In genomic region chr19:55825951-55826507, GRCm38 (mm10) we compare ENCODE assay signal across 13 mouse cellular contexts.
DNase-seq lines count a peak whose midpoint lies in the region; ATAC-seq lines count a peak whose summit lies in the region.
"Had no signal": no experiment of that assay in that cellular context is flagged by ENCODE, and none has a peak within 500 bp of the region (broad histone marks: within the 10 kb centered on the region; RNA-seq: fewer than 3 reads in every experiment).

No protein-coding gene starts in this region.

- H3K9me3 ChIP-seq in hindbrain, embryonic 13.5 days, result no peaks in the 10 kb centered on the region
- H3K9me3 ChIP-seq in hindbrain, embryonic 11.5 days (ENCODE audit: control insufficient read depth, low read length), result no peaks in the 10 kb centered on the region
- H3K9me3 ChIP-seq in midbrain, embryonic 16.5 days (replicated peaks; ENCODE audit: control insufficient read depth, low read length, poor library complexity, severe bottlenecking), result no peaks in the 10 kb centered on the region
- H3K9me3 ChIP-seq in midbrain, embryonic 11.5 days (ENCODE audit: control insufficient read depth, low read length), result no peaks in the 10 kb centered on the region
- H3K9me3 ChIP-seq in forebrain, embryonic 16.5 days (ENCODE audit: control insufficient read depth, low read length), result no peaks in the 10 kb centered on the region
- no peaks in the 10 kb centered on the region for H3K9me3 ChIP-seq in stomach, embryonic 16.5 days (replicated peaks; ENCODE audit: control insufficient read depth, low read length)

- no peak overlapping the region for H3K4me3 ChIP-seq in hindbrain, embryonic 13.5 days
- no peak overlapping the region for H3K4me3 ChIP-seq in hindbrain, embryonic 11.5 days (ENCODE audit: low read depth, low read length)
- no peak overlapping the region for H3K4me3 ChIP-seq in midbrain, embryonic 16.5 days (ENCODE audit: low read depth, low read length)
- no peak overlapping the region for H3K4me3 ChIP-seq in midbrain, embryonic 11.5 days (ENCODE audit: low read depth, low read length)
- H3K4me3 ChIP-seq in forebrain, embryonic 16.5 days (replicated peaks; ENCODE audit: low read length), result no peak overlapping the region
- no peak overlapping the region for H3K4me3 ChIP-seq in stomach, embryonic 16.5 days (replicated peaks; ENCODE audit: low read length)
- H3K4me3 ChIP-seq: erythroblast, embryonic 14.5 days; left cerebral cortex, adult 2 months had no signal

- DNase-seq in hindbrain, embryonic 11.5 days (ENCODE audit: low spot score), result no peak
- no peak for DNase-seq in midbrain, embryonic 11.5 days (ENCODE audit: low spot score, missing footprints)
- no peak for DNase-seq in cerebellum, adult 18-20 months
- DNase-seq: cerebellum, adult 11 months; thymus, postnatal 4 days had no signal

- peak overlapping the region; percentile 48; the same call in 1 of the 2 replicates for H3K27ac ChIP-seq in hindbrain, embryonic 13.5 days
- no peak overlapping the region for H3K27ac ChIP-seq in hindbrain, embryonic 11.5 days (ENCODE audit: low read depth, low read length)
- H3K27ac ChIP-seq in midbrain, embryonic 16.5 days (ENCODE audit: low read length), result peak overlapping the region; percentile 53
- H3K27ac ChIP-seq in midbrain, embryonic 11.5 days (ENCODE audit: low read depth, low read length), result no peak overlapping the region
- no peak overlapping the region for H3K27ac ChIP-seq in forebrain, embryonic 16.5 days (ENCODE audit: low read length)
- peak overlapping the region; percentile 42; the same call in 1 of the 2 replicates for H3K27ac ChIP-seq in stomach, embryonic 16.5 days (ENCODE audit: low read length)
- H3K27ac ChIP-seq: left cerebral cortex, adult 2 months had no signal

- H3K9ac ChIP-seq in hindbrain, embryonic 13.5 days, result no peak overlapping the region
- H3K9ac ChIP-seq in hindbrain, embryonic 11.5 days (ENCODE audit: low read depth, low read length), result no peak overlapping the region
- H3K9ac ChIP-seq in midbrain, embryonic 16.5 days (ENCODE audit: low read depth, low read length), result no peak overlapping the region
- H3K9ac ChIP-seq in midbrain, embryonic 11.5 days (ENCODE audit: low read length), result no peak overlapping the region
- H3K9ac ChIP-seq in forebrain, embryonic 16.5 days (replicated peaks; ENCODE audit: low read depth, low read length), result no peak overlapping the region
- H3K9ac ChIP-seq in stomach, embryonic 16.5 days (ENCODE audit: low read length), result no peak overlapping the region

- H3K4me2 ChIP-seq in hindbrain, embryonic 13.5 days, result no peak overlapping the region
- no peak overlapping the region for H3K4me2 ChIP-seq in hindbrain, embryonic 11.5 days (replicated peaks; ENCODE audit: low read depth, low read length)
- no peak overlapping the region for H3K4me2 ChIP-seq in midbrain, embryonic 16.5 days (ENCODE audit: low read length)
- H3K4me2 ChIP-seq in midbrain, embryonic 11.5 days, result no peak overlapping the region
- H3K4me2 ChIP-seq in forebrain, embryonic 16.5 days (ENCODE audit: low read length), result no peak overlapping the region
- no peak overlapping the region for H3K4me2 ChIP-seq in stomach, embryonic 16.5 days (ENCODE audit: low read depth, low read length)

- no peak for ATAC-seq in hindbrain, embryonic 13.5 days (ENCODE audit: low FRiP score)
- no peak for ATAC-seq in hindbrain, embryonic 11.5 days (ENCODE audit: low FRiP score)
- ATAC-seq in midbrain, embryonic 16.5 days, result no peak
- no peak for ATAC-seq in midbrain, embryonic 11.5 days (ENCODE audit: low FRiP score)
- ATAC-seq in forebrain, embryonic 16.5 days, result peak; percentile 69
- ATAC-seq in stomach, embryonic 16.5 days (ENCODE audit: insufficient read depth, low FRiP score), result no peak
- no peak for ATAC-seq in megakaryocyte-erythroid progenitor cell, adult 5-6 weeks (replicated peaks; ENCODE audit: low FRiP score, low TSS enrichment, poor library complexity, severe bottlenecking)
- ATAC-seq: lung, postnatal 0 days had no signal

- peaks cover 33% of the 10 kb centered on the region for H3K4me1 ChIP-seq in hindbrain, embryonic 13.5 days (replicated peaks)
- H3K4me1 ChIP-seq in hindbrain, embryonic 11.5 days (replicated peaks; ENCODE audit: control insufficient read depth, insufficient read depth, low read length), result no peaks in the 10 kb centered on the region
- peaks cover 22% of the 10 kb centered on the region for H3K4me1 ChIP-seq in midbrain, embryonic 16.5 days (ENCODE audit: control insufficient read depth, insufficient read depth, low read length)
- H3K4me1 ChIP-seq in midbrain, embryonic 11.5 days (ENCODE audit: control insufficient read depth, insufficient read depth, low read length), result peaks cover 5% of the 10 kb centered on the region
- H3K4me1 ChIP-seq in forebrain, embryonic 16.5 days (replicated peaks; ENCODE audit: control insufficient read depth, insufficient read depth, low read length), result peaks cover 4% of the 10 kb centered on the region
- peaks cover 16% of the 10 kb centered on the region for H3K4me1 ChIP-seq in stomach, embryonic 16.5 days (ENCODE audit: control insufficient read depth, insufficient read depth, low read length)

- WGBS in hindbrain, embryonic 13.5 days, result 73% methylated on average over 10 of the region's 10 CpGs
- WGBS in hindbrain, embryonic 11.5 days, result 69% methylated on average over 10 of the region's 10 CpGs
- 76% methylated on average over 10 of the region's 10 CpGs for WGBS in midbrain, embryonic 16.5 days
- WGBS in midbrain, embryonic 11.5 days, result 78% methylated on average over 10 of the region's 10 CpGs
- 43% methylated on average over 10 of the region's 10 CpGs for WGBS in forebrain, embryonic 16.5 days
- 70% methylated on average over 10 of the region's 10 CpGs for WGBS in stomach, embryonic 16.5 days

- H3K27me3 ChIP-seq in hindbrain, embryonic 13.5 days, result no peaks in the 10 kb centered on the region
- H3K27me3 ChIP-seq in hindbrain, embryonic 11.5 days (ENCODE audit: control insufficient read depth, insufficient read depth, low read length), result no peaks in the 10 kb centered on the region
- H3K27me3 ChIP-seq in midbrain, embryonic 16.5 days (ENCODE audit: control insufficient read depth, insufficient read depth, low read depth, low read length), result no peaks in the 10 kb centered on the region
- H3K27me3 ChIP-seq in midbrain, embryonic 11.5 days (ENCODE audit: control insufficient read depth, insufficient read depth, low read length), result no peaks in the 10 kb centered on the region
- no peaks in the 10 kb centered on the region for H3K27me3 ChIP-seq in forebrain, embryonic 16.5 days (replicated peaks; ENCODE audit: control insufficient read depth, insufficient read depth, low read length)
- no peaks in the 10 kb centered on the region for H3K27me3 ChIP-seq in stomach, embryonic 16.5 days (ENCODE audit: control insufficient read depth, insufficient read depth, low read length)

- H3K36me3 ChIP-seq in hindbrain, embryonic 13.5 days, result no peaks in the 10 kb centered on the region
- no peaks in the 10 kb centered on the region for H3K36me3 ChIP-seq in hindbrain, embryonic 11.5 days (ENCODE audit: control insufficient read depth, insufficient read depth, low read length)
- H3K36me3 ChIP-seq in midbrain, embryonic 16.5 days (ENCODE audit: control insufficient read depth, insufficient read depth, low read length), result no peaks in the 10 kb centered on the region
- H3K36me3 ChIP-seq in midbrain, embryonic 11.5 days (ENCODE audit: control insufficient read depth, insufficient read depth, low read length), result no peaks in the 10 kb centered on the region
- no peaks in the 10 kb centered on the region for H3K36me3 ChIP-seq in forebrain, embryonic 16.5 days (ENCODE audit: control insufficient read depth, insufficient read depth)
- no peaks in the 10 kb centered on the region for H3K36me3 ChIP-seq in stomach, embryonic 16.5 days (ENCODE audit: control insufficient read depth, insufficient read depth, low read length)

Comparison
In these comparisons a context has a peak if more than half of its experiments do, and no peak if none do; other contexts are left out.
1. H3K27ac ChIP-seq: peak in hindbrain, embryonic 13.5 days (single experiment), midbrain, embryonic 16.5 days (single experiment) and stomach, embryonic 16.5 days (single experiment); none in hindbrain, embryonic 11.5 days (single experiment), midbrain, embryonic 11.5 days (single experiment) and forebrain, embryonic 16.5 days (single experiment).